Mouse (Mus musculus) midbrain, embryonic 13.5 days (tissue): ENCODE results near the gene Gm13101. TPM values are rescaled to one million over a fixed set of nuclear protein-coding genes. Genes with fewer than 3 reads are reported as not detected.
"Not testable (repeated sequence)": the region's sequence is repeated elsewhere in the genome, so short reads cannot be mapped to it uniquely, and the experiment has no call there.

Source experiments
- ATAC-seq: fragments of 200-750 bp; cut with Nextera tagmentation; 2 replicates; pipeline ENCODE4 v1.8.0; 2017; ENCODE audit warnings: mild to moderate bottlenecking, moderate TSS enrichment, moderate library complexity
- H3K27ac ChIP-seq: fragments of 300-500 bp; sonication (generic); 2 replicates; pipeline ENCODE4 v1.5.1; 2015; ENCODE audit warnings: inconsistent platforms, mild to moderate bottlenecking, moderate library complexity
- H3K27me3 ChIP-seq: fragments of 300-500 bp; sonication (generic); 2 replicates; pipeline ENCODE4 v1.6.1; 2015; ENCODE audit warnings: mild to moderate bottlenecking, inconsistent platforms
- H3K36me3 ChIP-seq: fragments of 300-500 bp; sonication (generic); 2 replicates; pipeline ENCODE4 v1.6.1; 2015; ENCODE audit warnings: mild to moderate bottlenecking, inconsistent platforms
- H3K4me1 ChIP-seq: fragments of 300-500 bp; sonication (generic); replicated peaks from 2 replicates; pipeline ENCODE4 v1.6.1; 2015; ENCODE audit warnings: inconsistent platforms
- H3K4me2 ChIP-seq: fragments of 300-500 bp; sonication (generic); replicated peaks from 2 replicates; pipeline ENCODE4 v1.6.1; 2015; ENCODE audit warnings: moderate library complexity, mild to moderate bottlenecking, inconsistent platforms
- H3K4me3 ChIP-seq: fragments of 300-500 bp; sonication (generic); replicated peaks from 2 replicates; pipeline ENCODE4 v1.5.1; 2015; ENCODE audit warnings: mild to moderate bottlenecking, inconsistent platforms
- H3K9ac ChIP-seq: fragments of 300-500 bp; sonication (generic); replicated peaks from 2 replicates; pipeline ENCODE4 v1.6.1; 2015; ENCODE audit warnings: mild to moderate bottlenecking, inconsistent platforms
- H3K9me3 ChIP-seq: fragments of 300-500 bp; sonication (generic); 2 replicates; pipeline ENCODE4 v1.6.1; 2016; ENCODE audit warnings: mild to moderate bottlenecking, inconsistent platforms
- WGBS: fragments of 180-500 bp; shearing (Covaris S2); methylation state at CpG from one replicate; pipeline ENCODE4 v1.1.7; 2015; 5-methylcytosine and 5-hydroxymethylcytosine counted together
- polyA plus RNA-seq: library from polyadenylated mRNA; unstranded; fragments of >200 nt; fragmentation: Nextera tagmentation; extraction: Ambion mirVana; gene quantifications from 2 replicates; pipeline ENCODE4 v1.2.1, GENCODE M21; 2015

Gm13101 gene
- polyA plus RNA-seq, result not detected in 2 replicates

GRCm38 (mm10) chr4:143966850-143967249, at the start of gene Gm13101:
Gene Gm13101, minus strand, starts transcription at chr4:143966950.
- H3K4me3 ChIP-seq, H3K36me3 ChIP-seq, H3K9me3 ChIP-seq, ATAC-seq, H3K27ac ChIP-seq, H3K27me3 ChIP-seq, H3K9ac ChIP-seq, H3K4me1 ChIP-seq, H3K4me2 ChIP-seq: not testable (repeated sequence)
- 42% methylated on average over 2 of the region's 2 CpGs for whole genome bisulfite sequencing

GRCm38 (mm10) chr4:143994269-143994668, 27.5 kb upstream of the Gm13101 start, which contains the start of gene Pramef17:
Gene Pramef17, minus strand, starts transcription at chr4:143994369.
- not testable (repeated sequence) for H3K4me1 ChIP-seq
- WGBS, result 58% methylated on average over 3 of the region's 3 CpGs

GRCm38 (mm10) chr4:143988126-143988525, 21.4 kb upstream of the Gm13101 start:
- H3K4me3 ChIP-seq, H3K27me3 ChIP-seq, ATAC-seq, H3K27ac ChIP-seq, H3K9me3 ChIP-seq, H3K9ac ChIP-seq, H3K36me3 ChIP-seq, H3K4me2 ChIP-seq, H3K4me1 ChIP-seq: not testable (repeated sequence)
- 95% methylated on average over 16 of the region's 17 CpGs for WGBS

More at GRCm38 (mm10) chr4:143994269-143994668, 27.5 kb upstream of the Gm13101 start, which contains the start of gene Pramef17:
- not testable (repeated sequence) for H3K36me3 ChIP-seq, H3K27ac ChIP-seq, H3K4me2 ChIP-seq, H3K4me3 ChIP-seq, H3K9me3 ChIP-seq, H3K9ac ChIP-seq, H3K27me3 ChIP-seq, ATAC-seq

- H3K9ac ChIP-seq, H3K4me1 ChIP-seq, H3K4me2 ChIP-seq, H3K9me3 ChIP-seq, H3K27ac ChIP-seq, H3K4me3 ChIP-seq, H3K27me3 ChIP-seq, H3K36me3 ChIP-seq, ATAC-seq: not testable (repeated sequence)
- 89% methylated on average over 11 of the region's 17 CpGs for WGBS
Measured at GRCm38 (mm10) chr4:143987475-143987941, 20.8 kb upstream of the Gm13101 start.

- not testable (repeated sequence) for H3K9me3 ChIP-seq, H3K9ac ChIP-seq, H3K36me3 ChIP-seq, H3K4me2 ChIP-seq, H3K27ac ChIP-seq, H3K4me3 ChIP-seq, H3K27me3 ChIP-seq, ATAC-seq, H3K4me1 ChIP-seq
- 89% methylated on average over 5 of the region's 9 CpGs for WGBS
Measured at GRCm38 (mm10) chr4:143985733-143986132, 19.0 kb upstream of the Gm13101 start.

GRCm38 (mm10) chr4:143985165-143985564, 18.4 kb upstream of the Gm13101 start:
- H3K9me3 ChIP-seq, H3K4me3 ChIP-seq, ATAC-seq, H3K36me3 ChIP-seq, H3K27ac ChIP-seq, H3K4me2 ChIP-seq, H3K27me3 ChIP-seq, H3K9ac ChIP-seq, H3K4me1 ChIP-seq: not testable (repeated sequence)
- WGBS, result no CpG with 5 or more reads among the region's 7 CpGs

GRCm38 (mm10) chr4:143983446-143983845, 16.7 kb upstream of the Gm13101 start:
- H3K36me3 ChIP-seq, H3K4me2 ChIP-seq, H3K4me1 ChIP-seq, H3K4me3 ChIP-seq, H3K9ac ChIP-seq, ATAC-seq, H3K27ac ChIP-seq, H3K9me3 ChIP-seq, H3K27me3 ChIP-seq: not testable (repeated sequence)
- 22% methylated on average over 1 of the region's 1 CpGs for WGBS

- H3K4me1 ChIP-seq, H3K9ac ChIP-seq, H3K4me2 ChIP-seq, H3K27me3 ChIP-seq, H3K4me3 ChIP-seq, ATAC-seq, H3K36me3 ChIP-seq, H3K27ac ChIP-seq: not testable (repeated sequence)
- H3K9me3 ChIP-seq, result peaks cover 42% of the 10 kb centered on the region
- WGBS, result 81% methylated on average over 1 of the region's 1 CpGs
Measured at GRCm38 (mm10) chr4:143950916-143951315, 15.8 kb downstream of the Gm13101 start, which contains the start of gene Pramef25. Gene Pramef25, minus strand, starts transcription at chr4:143951016.

Other genes starting within 250 kb of the Gm13101 start
- not detected in 2 replicates for gene Gm13078, start 247.5 kb downstream of the Gm13101 start, polyA plus RNA-seq
- gene Gm13023, start 177.6 kb downstream of the Gm13101 start, polyA plus RNA-seq, result not detected in 2 replicates
- not detected in 2 replicates for gene Gm13084, start 150.9 kb downstream of the Gm13101 start, polyA plus RNA-seq
- not detected in 2 replicates for gene Gm13103, start 120.5 kb downstream of the Gm13101 start, polyA plus RNA-seq
- not detected in 2 replicates for gene Pramef6, start 66.6 kb downstream of the Gm13101 start, polyA plus RNA-seq
- not detected in 2 replicates for gene Pramef25, start 15.9 kb downstream of the Gm13101 start, polyA plus RNA-seq
- not detected in 2 replicates for gene Pramef17, start 27.4 kb upstream of the Gm13101 start, polyA plus RNA-seq
- gene Pramel4, start 92.2 kb upstream of the Gm13101 start, polyA plus RNA-seq, result not detected in 2 replicates
- not detected in 2 replicates for gene Gm13102, start 139.5 kb upstream of the Gm13101 start, polyA plus RNA-seq
- not detected in 2 replicates for gene Oog3, start 195.7 kb upstream of the Gm13101 start, polyA plus RNA-seq
- gene Oog2, start 223.8 kb upstream of the Gm13101 start, polyA plus RNA-seq, result not detected in 2 replicates
- not detected in 2 replicates for gene C87977, start 246.4 kb upstream of the Gm13101 start, polyA plus RNA-seq